Mouse (Mus musculus) left cerebral cortex, postnatal 25 days (tissue): ENCODE results near the gene Nr1h2. TPM values are rescaled to one million over a fixed set of nuclear protein-coding genes. Genes with fewer than 3 reads are reported as not detected.

Experiments used
- DNase-seq, 2 experiments: peaks; one replicate each; pipeline ENCODE4 v3.0.0; 2022; ENCODE audit warnings: low spot score in 2 of 2, mixed read lengths in 1 of 2
- intact Hi-C: fragments of 180-260 bp; cut with DNase I; formaldehyde crosslinking; loops from one replicate; pipeline ENCODE4 v1.15.1; 2025
- total RNA-seq, 2 experiments: library from RNA; stranded (reverse); gene quantifications; 2 replicates each; pipeline ENCODE4 v1.2.3; 2021

Nr1h2 gene
- total RNA-seq, 2 experiments from 2014 or later = 64.6 to 68.6 TPM

DNA sequence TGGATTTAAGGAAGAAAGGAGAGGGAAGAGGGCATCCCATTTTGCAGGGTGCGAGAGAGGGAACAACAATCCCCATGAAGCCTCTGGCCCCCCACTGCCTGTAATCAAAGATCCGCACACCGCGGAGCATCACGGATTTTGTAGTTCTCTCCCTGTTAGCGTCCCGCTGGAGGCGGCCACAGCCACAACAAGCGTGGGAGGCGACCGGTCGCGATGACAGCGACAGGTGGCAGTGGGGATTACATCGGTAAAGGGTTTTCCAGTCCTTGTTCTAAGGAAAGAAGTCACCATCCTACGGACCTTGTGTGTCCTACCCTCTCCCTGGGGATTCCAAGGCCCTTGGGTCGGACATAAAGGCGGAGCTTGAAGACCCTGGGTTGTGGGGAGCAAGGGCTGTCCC lies 33.2 kb upstream of the Nr1h2 start:
- intact Hi-C loops = no loop called here
- peak; percentile 86 to 92 for DNase-seq

GRCm38 (mm10) chr7:44586518-44586917 lies 32.8 kb upstream of the Nr1h2 start:
- intact Hi-C loops = no loop called here
- peak; percentile 83 to 84 for DNase-seq

DNA sequence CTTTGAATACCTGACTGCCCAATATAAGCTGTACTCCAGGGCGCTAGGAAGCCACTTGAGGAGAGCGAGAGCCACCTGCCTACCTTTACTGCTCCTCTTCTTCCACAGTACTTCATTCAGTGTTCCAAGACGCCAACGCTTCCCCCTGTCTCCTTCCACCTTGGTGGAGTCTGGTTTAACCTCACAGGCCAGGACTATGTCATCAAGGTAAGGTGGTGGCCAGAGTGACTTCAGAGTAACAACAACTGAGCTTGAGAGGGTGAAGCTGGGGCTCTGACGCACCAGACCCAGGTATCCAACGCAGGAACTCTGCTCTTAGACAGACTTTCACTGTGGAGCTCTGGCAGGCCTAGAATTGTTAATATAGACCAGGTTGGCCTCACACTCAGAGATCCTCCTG lies 31.9 kb upstream of the Nr1h2 start:
- intact Hi-C loops = no loop called here

GRCm38 (mm10) chr7:44584921-44585320 lies 31.2 kb upstream of the Nr1h2 start:
- DNase-seq = no peak
- intact Hi-C loops = no loop called here

More for the DNA sequence above, 31.9 kb upstream of the Nr1h2 start:
- no peak for DNase-seq

DNA sequence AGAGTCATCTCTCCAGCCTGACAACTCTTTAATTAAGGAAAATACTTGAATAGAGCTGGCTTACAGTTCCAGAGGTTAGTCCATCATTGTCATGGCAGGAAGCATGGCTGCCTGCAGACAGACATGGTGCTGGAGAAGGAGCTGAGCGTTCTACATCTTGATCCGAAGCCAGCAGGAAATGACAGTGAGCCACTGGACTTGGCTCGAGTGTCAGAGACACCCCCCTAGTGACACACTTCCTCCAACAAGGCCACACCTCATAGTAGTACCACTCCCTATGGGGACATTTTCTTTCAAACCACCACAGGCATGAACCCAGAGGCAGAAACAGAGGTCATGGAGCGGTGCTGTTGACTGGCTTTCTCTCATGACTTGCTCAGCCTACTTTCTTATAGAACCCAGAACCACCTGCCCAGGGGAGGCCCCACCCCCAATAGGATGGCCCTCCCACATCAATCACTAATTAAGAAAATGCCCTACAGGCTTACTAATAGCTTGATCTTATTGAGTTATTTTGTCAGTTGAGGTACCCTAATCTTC lies 30.6 kb upstream of the Nr1h2 start:
- intact Hi-C loops = no loop called here
- no peak for DNase-seq

GRCm38 (mm10) chr7:44583146-44583545 lies 29.4 kb upstream of the Nr1h2 start:
- intact Hi-C loops = no loop called here
- DNase-seq = no peak

GRCm38 (mm10) chr7:44582709-44583108 lies 29.0 kb upstream of the Nr1h2 start:
- DNase-seq = no peak
- intact Hi-C loops = no loop called here

- intact Hi-C loops = no loop called here
- no peak for DNase-seq
Measured at GRCm38 (mm10) chr7:44581637-44582036, 27.9 kb upstream of the Nr1h2 start.

DNA sequence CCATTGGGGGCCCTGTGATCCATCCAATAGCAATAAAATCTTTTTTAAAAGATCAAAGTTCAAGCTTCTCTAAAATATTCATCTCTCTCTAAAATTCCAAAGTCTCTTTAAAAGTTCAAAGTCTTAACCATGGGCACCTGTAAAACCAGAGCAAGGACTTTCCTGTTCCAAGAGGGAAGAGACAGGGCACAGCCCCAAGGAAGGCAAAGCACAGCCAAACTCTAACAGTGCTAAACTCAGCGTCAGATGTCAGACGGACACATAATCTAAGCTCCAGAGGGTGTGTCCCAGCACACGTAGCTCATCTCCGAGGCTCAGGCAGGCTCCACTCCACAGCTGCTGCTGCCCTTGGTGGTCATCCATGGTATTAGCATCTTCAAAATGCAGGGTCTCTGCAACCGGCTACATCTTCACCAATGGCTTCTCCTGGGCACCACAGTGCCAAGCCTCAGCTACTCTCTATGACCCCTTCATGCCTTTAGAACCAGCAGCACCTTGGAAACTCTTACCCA lies 22.6 kb upstream of the Nr1h2 start:
- intact Hi-C loops = no loop called here
- no peak for DNase-seq

GRCm38 (mm10) chr7:44572956-44573484 lies 19.3 kb upstream of the Nr1h2 start:
- DNase-seq = no peak
- intact Hi-C loops = no loop called here

DNA sequence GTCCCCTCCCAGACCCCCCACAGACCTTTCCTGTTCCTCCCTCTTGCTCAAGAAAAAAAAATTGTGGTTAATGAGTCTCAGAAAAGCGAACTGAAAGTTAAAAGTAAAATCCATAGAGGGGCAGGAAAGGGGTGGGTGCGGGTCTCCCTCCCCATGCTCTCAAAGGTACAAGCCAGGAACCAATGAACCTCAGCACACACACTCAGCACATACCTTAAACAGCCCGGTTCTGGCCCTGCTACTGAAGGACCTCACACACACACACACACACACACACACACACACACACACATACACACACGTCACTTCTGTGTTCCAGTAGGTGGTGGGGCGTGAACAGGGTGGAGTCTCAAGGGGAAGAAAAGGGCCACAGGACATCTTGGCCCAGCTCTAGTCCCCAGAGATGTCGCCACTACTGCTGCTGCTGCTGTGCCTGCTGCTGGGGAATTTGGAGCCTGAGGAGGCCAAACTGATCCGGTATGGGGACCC lies 18.5 kb upstream of the Nr1h2 start, which contains the start of gene Napsa:
TSS of gene Napsa (plus strand) at position 168 of the 489 bp plus-strand sequence.
- intact Hi-C loops = no loop called here
- DNase-seq = no peak

DNA sequence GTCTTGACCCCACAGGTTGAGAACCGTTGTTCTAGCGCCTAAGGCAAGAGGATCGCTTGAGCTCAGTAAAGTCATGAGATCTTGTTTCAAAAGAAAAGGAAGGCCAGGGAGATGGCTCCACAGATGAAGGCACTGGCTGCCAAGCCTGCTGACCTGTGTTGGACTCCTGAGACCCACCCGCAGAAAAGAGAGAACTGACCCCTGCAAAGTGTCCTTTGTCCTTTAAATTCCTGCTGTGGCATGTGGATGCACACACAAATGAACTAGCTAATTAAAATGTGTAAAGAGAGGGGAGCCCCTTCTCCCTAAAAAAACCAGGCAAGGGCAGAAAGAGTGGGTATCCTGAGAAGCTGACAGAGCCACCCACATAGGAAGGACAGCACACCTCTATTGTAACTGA lies 18.1 kb upstream of the Nr1h2 start:
- intact Hi-C loops = no loop called here
- no peak for DNase-seq

- intact Hi-C loops = no loop called here
- DNase-seq = no peak
Measured at GRCm38 (mm10) chr7:44570989-44571388, 17.2 kb upstream of the Nr1h2 start.

- intact Hi-C loops = no loop called here
- no peak for DNase-seq
Measured at GRCm38 (mm10) chr7:44568803-44569202, 15.1 kb upstream of the Nr1h2 start.

GRCm38 (mm10) chr7:44565414-44565813 lies 11.7 kb upstream of the Nr1h2 start:
- no peak for DNase-seq
- intact Hi-C loops = no loop called here

DNA sequence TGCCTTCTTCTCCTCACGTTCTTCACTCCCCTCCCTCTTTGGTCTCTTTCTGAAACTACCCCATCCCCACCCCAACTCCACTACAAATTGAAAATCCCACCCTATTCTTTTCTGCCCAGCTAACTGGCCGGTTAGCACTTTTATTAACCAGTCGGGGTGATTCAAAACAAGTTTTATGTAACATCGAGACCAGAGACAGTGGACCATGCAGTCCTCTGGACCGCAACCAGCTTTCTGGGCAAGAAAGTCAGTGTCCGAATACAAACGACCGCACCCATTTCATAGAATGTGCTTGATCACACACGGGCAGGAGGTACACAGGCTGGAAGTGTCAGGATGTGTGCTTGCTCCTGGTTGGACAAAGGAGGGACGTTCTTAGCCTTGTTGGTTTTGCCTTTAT lies 10.7 kb upstream of the Nr1h2 start:
- no peak for DNase-seq
- intact Hi-C loops = loop anchor here (5.0 kb wide), 2 partner anchors 42 to 83 kb away; partner anchors contain the start of gene Mybpc2

- intact Hi-C loops = loop anchor here (5.0 kb wide), 2 partner anchors 41 to 84 kb away; partner anchors contain the start of gene Mybpc2
- DNase-seq = no peak
Measured at GRCm38 (mm10) chr7:44563284-44563683, 9.5 kb upstream of the Nr1h2 start.

- DNase-seq = peak; percentile 75 to 82
- intact Hi-C loops = loop anchor here (2.0 to 5.0 kb wide), 3 partner anchors 38 to 87 kb away; partner anchors contain the start of gene Mybpc2
Measured at GRCm38 (mm10) chr7:44560435-44561400, 7.0 kb upstream of the Nr1h2 start.

DNA sequence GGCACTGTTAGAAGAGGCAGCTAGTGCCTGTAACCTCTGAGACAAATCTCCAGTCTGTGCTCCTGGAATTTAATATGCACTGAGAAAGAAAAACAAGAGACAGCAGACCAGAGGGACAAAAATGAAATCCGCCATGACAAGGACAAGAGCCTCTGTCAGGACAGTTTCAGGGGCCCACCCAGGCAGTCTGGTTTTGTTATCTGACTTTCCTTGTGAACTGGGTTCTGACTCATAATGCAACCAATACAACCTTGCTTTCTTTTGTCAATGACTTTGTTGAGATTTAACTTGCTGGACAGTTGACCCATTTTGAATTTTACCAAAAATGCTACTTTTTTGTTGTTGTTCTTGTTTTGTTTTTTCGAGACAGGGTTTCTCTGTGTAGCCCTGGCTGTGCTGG lies 3.9 kb upstream of the Nr1h2 start:
- DNase-seq = no peak
- intact Hi-C loops = no loop called here

- intact Hi-C loops = no loop called here
- peak in 1 of 2 experiments; percentile 47 for DNase-seq
Measured at GRCm38 (mm10) chr7:44553196-44553764, 471 bp downstream of the Nr1h2 start.
